Mouse (Mus musculus): Measurements from ENCODE around the gene Cbfb.

The Cbfb gene

DNA sequence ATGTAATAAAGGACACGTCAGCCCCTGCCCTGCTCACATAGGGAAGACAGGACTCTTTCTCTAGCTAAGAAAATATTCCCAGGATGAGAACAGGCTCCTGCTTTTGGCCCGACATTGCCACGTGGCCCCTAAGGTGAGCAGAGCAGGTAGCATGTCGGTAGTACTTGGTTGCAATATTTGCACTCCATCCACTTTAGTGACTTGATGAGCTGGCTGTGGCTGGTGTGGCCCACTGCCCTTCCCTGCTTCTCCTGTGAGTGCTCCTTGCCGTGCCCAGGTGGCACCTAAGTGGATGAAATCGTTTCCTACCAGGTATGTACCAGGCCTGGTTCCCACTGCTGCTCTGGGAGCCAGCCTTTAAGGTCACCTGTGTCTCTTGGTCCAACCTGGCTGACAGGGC lies 81.5 kb downstream of the Cbfb start:
- DNase-seq (ENCODE audit: low spot score), result no peak

DNA sequence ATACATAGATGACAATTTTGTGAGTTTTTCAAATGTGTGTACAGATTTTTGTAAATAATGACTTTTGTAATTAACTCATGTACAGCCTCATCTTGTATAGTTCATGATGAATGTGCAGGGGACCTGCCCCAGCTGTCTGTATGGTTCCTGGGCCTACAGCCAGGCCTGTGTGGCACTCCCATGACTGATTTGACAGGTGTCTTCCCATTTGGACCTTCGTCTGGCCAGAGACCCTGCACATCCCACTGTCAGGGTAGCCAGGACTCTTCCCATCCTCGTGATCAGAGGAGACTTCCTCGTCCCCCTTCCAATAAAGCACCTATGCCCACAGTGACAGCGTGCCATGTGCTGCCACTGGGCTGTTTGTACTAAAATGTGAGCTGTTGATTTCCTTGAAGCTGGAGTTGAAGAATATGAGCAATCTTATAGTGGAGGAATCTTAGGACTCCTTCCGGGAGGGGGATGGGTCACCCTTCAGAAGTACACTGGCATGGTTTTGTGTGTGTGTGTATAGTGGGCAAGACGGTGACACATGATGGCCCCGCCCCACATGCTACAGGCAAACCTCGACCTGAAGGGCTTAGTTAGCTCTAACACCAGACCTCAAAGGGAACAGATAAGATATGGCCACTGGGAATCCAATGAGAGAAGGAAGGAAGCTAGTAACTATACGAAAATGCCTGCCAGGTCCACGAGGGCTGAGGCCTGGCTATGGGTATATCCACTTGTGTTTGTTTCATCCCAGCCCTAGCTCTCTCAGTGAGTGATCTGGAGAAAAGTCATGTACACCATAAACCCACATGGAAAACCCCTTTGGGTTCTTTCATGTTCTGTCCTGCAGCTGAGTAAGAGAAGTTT lies 82.4 kb downstream of the Cbfb start:
- no peak for DNase-seq (ENCODE audit: low spot score)

DNA sequence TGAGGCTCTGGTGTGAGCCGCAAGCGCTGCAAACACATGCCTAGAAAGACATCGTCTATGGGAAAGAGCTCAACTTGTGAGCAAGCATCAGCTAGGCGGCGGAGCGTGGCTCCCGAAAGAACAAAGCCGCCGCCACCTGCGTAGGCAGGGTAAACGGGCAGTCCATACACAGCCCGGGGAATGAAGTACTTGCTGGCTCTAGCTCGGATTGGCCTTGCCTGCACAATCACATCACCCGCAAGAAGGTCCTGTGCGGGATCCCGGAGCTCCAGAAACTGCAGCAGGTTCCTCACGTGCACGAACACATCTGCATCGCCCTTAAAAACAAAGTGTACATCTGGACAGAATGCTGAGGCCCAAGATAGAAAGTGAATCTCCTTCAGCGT lies 83.3 kb downstream of the Cbfb start:
- no peak for DNase-seq (ENCODE audit: low spot score)

- DNase-seq (ENCODE audit: low spot score), result peak; percentile 86
Observed at GRCm38 (mm10) chr8:105254152-105254965, 83.9 kb downstream of the Cbfb start.

DNA sequence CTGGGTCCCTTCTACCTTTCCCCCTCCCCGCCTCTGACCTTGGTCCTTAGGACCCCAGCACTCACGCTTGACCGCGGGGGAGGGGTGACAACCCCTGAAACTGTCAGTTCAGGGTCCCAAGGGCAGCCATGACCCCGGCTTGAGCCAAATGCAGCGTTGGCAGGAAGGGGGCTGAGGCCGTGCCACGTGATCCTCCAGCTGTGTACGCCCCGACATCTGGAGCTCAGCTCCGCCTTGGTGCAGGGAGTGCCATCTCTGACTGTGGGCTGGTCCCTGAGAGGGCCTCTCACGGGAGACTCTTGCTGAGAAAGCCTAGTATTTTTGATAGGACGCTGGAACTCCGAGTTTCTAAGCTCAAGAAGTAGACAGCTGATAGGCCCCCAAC lies 84.5 kb downstream of the Cbfb start, which contains the start of gene B3gnt9:
Gene B3gnt9, minus strand, starts transcription at position 188 of the 385 bp plus-strand sequence.
- DNase-seq (ENCODE audit: low spot score), result peak; percentile 68

GRCm38 (mm10) chr8:105257318-105258114 lies 87.0 kb downstream of the Cbfb start:
- no peak for DNase-seq (ENCODE audit: low spot score)

DNA sequence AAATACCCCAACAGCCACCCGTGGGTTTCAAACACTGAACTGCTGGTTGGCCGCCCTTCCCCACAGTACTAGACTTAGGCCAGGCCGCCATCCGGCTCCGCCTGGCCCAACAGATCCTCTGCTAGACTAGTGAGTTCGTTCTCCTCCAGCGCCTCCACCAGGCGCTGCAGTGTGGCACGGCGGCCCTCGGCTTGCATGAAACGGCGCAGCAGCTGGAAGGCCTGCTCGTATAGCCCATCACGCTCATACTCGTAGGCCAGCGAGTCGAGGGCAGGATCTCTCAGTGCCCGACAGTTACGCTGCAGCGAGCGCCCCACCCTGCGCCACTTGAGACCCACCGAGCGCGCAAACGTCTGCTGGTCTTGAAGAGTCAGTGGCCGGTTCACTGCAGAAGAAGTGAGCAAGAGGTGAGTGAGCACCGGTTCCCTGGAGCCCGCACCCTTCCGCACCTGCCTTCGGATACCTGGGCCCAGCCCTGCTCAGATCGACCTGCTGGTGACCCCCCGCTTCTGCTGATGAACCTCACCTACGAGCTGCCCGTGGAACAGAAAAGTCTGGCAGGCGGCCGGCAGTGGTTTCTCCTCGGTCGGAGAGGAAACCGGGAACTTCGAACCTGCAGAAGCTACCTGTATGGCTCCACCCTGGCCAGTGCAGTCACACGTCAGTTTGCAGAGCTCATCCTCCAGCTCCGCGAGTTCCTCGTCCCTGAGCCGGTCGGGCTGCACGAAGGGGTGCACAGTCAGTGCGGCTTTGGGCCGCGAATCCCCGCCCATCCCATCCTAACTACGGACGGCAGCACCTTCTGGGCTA lies 88.6 kb downstream of the Cbfb start:
- no peak for DNase-seq (ENCODE audit: low spot score)

GRCm38 (mm10) chr8:105259721-105260320 lies 89.3 kb downstream of the Cbfb start:
- DNase-seq (ENCODE audit: low spot score), result peak; percentile 73

GRCm38 (mm10) chr8:105260371-105261099 lies 90.1 kb downstream of the Cbfb start:
- DNase-seq (ENCODE audit: low spot score), result no peak

GRCm38 (mm10) chr8:105261326-105261980 lies 91.0 kb downstream of the Cbfb start:
- no peak for DNase-seq (ENCODE audit: low spot score)

DNA sequence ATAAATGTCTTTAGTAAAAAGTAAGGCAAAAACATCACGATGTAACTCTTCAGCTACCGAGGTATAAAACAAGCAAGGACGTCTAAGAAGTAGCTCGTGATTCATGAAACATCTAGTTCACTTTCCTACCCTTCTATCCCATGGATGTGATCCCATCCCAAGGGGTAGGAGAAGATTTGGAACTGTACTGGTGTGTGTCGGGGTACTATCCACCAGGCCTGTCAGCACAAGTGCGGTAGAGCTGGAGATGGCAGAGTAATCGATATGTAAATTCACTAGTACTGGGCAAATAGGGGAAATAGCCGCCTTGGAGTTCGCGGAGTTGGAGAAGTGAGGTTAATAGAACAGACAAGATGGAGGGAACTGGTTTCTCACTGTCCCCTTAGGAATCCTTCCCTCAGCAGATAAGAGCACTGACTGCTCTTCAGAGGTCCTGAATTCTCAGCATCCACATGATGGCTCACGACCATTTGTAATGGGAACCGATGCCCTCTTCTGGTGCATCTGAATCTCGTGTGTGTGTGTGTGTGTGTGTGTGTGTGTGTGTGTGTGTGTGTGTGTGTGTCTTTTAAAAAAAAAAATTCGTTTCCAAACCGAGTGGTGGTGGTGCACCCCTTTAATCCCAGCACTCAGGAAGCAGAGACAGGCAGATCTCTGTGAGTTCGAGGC lies 92.9 kb downstream of the Cbfb start:
- DNase-seq (ENCODE audit: low spot score), result no peak

DNA sequence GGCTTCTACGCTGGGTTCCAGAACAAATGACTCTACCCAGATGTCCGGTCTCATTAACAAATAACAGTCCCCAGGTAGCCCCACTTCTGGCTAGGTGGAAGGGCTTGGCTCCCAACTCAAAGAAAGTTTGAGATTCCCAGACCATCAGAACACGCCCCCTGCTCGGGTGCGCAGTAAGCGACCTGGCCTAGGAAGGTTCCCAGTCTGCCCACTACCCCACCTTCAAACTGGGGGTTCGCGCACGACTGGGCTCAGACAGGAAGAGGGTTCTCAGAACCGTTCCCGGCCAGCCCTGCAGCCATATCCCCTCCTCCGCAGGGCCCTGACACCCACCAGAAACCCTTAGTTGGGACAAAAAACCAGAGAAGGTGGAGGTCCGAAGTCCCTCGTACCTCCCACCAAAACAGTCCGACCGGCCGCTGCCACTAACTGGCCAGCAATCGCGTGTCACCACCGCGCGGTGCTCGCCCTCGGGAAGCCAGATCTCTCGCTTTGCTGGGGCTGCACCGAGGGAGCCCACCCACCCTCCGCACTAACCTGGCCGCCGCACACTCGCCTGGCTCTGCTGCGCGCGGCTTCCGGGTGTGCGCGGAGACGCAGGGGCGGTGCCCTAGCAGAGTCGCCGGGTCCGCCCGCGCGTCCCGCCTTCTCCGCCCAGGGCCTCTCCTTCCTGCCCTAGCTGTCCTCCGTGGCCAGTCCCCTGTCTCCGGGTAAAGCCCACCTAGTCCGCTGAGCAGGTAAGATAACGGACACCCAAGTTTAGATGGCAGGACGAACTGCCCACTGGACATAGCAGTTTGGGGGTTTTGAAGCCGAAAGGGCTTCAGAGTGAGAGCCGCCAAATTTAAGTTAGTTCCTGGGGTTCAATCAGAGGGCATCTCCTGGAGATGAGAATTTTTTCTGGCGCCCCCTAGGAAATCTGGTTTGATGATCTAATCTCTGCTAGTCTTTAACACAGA lies 93.8 kb downstream of the Cbfb start, which contains the start of the genes Tradd and Fbxl8:
Gene Tradd, minus strand, starts transcription at position 586 of the 959 bp plus-strand sequence.
Gene Fbxl8, plus strand, starts transcription at position 625 of the 959 bp plus-strand sequence.
- peak; percentile 62 for DNase-seq (ENCODE audit: low spot score)

DNA sequence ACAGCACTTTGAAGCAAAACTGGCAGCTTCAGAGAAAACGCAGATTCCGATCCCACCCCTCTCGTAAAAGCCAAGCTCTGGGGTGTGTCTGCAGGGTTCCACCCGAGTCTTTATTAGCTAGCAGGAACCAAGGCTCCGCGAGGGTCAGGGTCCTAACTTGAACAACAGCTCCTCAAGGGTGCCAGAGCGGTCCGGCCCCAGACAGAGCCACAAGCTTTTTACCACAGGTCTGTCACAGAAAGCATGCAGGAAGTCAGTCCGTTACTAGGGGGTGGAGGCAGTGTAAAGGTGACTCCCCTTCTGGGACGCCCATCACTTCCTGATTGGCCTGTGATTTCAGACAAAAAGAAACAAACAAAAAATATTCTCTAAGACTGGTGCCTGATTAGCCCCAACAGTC lies 94.7 kb downstream of the Cbfb start:
- DNase-seq (ENCODE audit: low spot score), result no peak

DNA sequence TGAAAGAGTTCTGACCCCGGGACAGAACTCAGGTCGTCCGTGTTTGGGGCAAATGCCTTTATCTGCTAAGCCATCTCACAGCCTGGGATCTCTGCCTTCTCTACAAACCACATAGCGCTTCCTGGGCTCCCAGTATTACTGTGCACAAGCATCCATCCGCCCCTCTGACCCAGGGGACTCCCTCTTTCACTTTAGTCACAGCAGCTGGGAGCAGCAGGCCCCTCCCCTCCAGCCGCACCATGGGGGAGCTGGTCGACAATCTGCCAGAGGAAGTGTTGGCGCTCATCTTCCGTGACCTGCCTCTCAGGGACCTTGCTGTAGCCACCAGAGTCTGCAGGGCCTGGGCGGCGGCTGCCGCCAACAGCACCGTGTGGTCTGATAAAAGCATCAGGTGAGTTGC lies 96.3 kb downstream of the Cbfb start:
- no peak for DNase-seq (ENCODE audit: low spot score)
